Mouse (Mus musculus) MN1 (cell line): ENCODE data around the gene Tmem204.

Source experiments
- DNase-seq: peaks from one replicate; pipeline ENCODE4 v3.0.0-alpha.2; 2016; ENCODE audit warnings: low spot score

Gene Tmem204

DNA sequence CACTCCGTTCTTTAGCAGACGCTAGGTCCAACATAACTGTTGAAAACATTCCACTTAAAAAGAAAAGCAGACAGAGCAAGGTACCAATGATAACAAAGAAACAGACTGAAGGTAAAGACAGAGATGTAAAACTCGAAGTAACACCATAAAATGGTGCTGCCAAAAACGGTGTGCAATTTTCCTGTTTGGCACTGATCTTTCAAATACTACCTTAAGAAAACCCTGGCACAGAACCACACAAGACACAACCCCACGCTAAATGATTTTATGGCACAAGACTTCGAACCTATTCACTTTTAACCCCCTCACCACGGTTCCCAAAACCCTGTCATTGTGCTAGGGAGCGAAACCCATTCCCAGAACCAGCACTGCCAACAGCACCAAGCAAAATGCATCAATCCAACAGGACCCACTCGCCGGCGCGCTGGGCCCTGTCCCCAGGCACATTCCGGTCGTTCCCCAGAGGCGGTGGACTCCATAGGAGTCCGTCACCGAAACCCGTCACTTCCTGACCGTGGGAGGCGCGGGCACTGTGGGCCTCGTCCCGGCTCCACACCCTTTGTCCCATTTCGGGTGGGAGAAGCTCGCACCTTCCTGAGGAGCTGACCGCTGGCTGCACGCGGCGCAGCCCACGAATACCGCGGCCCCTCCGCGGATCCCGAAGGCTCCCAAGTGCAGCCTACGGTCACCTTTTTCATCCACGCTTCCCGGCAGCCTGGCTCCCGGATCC is 68.4 kb downstream of the Tmem204 start:
- peak; percentile 75 for DNase-seq

DNA sequence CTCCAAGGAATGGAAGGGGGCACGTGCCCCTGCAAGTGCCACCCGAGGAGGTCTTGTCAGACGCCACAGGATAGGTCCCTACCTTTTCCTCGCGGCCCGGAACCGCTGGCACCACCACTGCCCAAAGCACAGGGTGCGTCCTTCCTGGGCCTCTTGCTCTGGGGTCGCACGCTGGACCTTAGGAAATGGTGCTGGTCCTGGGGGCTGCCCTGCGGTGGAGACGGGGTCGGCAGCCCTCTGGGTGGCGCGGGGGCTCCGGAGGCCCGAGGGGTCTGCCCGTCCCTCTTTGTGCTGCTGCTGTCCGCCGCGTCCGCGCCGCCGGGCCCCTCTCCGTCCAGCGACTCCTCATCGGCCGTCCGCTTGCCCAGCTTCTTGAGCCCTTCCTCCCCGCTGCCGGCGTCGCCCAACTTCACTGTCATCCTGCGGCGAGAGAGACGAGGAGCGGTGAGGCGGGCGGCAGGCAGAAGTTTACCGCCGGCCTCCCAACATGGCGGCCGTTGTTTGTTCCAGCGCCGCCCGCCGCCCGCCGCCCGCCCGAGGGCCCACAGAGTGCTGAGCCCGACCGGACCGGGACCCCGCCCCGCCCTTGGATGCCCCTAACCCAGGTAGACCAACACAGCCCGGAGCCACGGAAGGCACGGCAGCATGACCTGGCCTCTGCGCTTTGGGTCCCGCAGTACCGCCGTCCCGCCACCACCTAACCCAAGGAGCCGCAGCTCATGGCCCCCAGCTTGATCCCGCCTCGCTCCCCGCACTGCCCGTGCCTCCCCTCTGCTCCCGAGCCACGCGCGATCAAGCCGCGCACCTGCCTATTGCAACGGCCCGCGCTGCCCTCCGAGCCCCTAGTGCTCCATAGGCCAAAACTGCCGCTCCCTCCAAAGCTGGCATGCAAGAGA is 69.5 kb downstream of the Tmem204 start:
- DNase-seq: peak; percentile 58
